8 mouse cellular contexts compared by ENCODE assay signal in genomic region chr8:86933898-86934297, GRCm38 (mm10). TPM values are rescaled to one million over a fixed set of nuclear protein-coding genes. Genes with fewer than 3 reads are reported as not detected.
A peak's percentile ranks its signal among the peaks of the same experiment; 100 is the strongest.
DNase-seq lines count a peak whose midpoint lies in the region; ATAC-seq and TF ChIP-seq lines count a peak whose summit lies in the region.

No protein-coding gene starts in this region.

- intact Hi-C loops in left cerebral cortex, postnatal 4 days (cut with DNase I) = loop anchor here (2.0 to 10.0 kb wide), 2 partner anchors 541 to 603 kb away; partner anchors contain the start of gene Cbln1

- peak overlapping the region; percentile 17; the same call in 1 of the 2 replicates for H3K4me2 ChIP-seq in intestine, embryonic 16.5 days (ENCODE audit: low read depth, low read length)
- H3K4me2 ChIP-seq in midbrain, embryonic 16.5 days (ENCODE audit: low read length) = peak overlapping the region; percentile 50

- no peak for DNase-seq in testis, postnatal 14 days (ENCODE audit: low spot score)
- peak; percentile 82 to 83 for DNase-seq in cerebellum, adult 18-20 months
- DNase-seq in forelimb bud, embryonic 11.5 days (ENCODE audit: low read depth, low spot score) = peak; percentile 71
- peak; percentile 53 for DNase-seq in left cerebral cortex, postnatal 4 days

- WGBS in intestine, embryonic 16.5 days = 8% methylated on average over 9 of the region's 9 CpGs
- WGBS in midbrain, embryonic 16.5 days = 10% methylated on average over 9 of the region's 9 CpGs

- H3K9ac ChIP-seq in intestine, embryonic 16.5 days (ENCODE audit: low read depth, low read length) = 0 out of 2 replicates have a peak overlapping the region, but pooled peaks have one; percentile 21
- 0 out of 2 replicates have a peak overlapping the region, but pooled peaks have one; percentile 18 for H3K9ac ChIP-seq in midbrain, embryonic 16.5 days (ENCODE audit: low read depth, low read length)

- no peak for TF ChIP-seq POLR2A in testis, adult 2 months (IDR thresholded peaks at IDR 0.05; ENCODE audit: control insufficient read depth, low read depth, low read length)

- H3K27me3 ChIP-seq in testis, adult 2 months (ENCODE audit: control insufficient read depth, insufficient read depth, low read length) = no peaks in the 10 kb centered on the region
- H3K27me3 ChIP-seq in intestine, embryonic 16.5 days (replicated peaks; ENCODE audit: control insufficient read depth, insufficient read depth, low read length) = no peaks in the 10 kb centered on the region
- no peaks in the 10 kb centered on the region for H3K27me3 ChIP-seq in midbrain, embryonic 16.5 days (ENCODE audit: control insufficient read depth, insufficient read depth, low read depth, low read length)

- H3K36me3 ChIP-seq in testis, adult 2 months (ENCODE audit: control insufficient read depth, insufficient read depth, low read length) = no peaks in the 10 kb centered on the region
- H3K36me3 ChIP-seq in intestine, embryonic 16.5 days (ENCODE audit: control insufficient read depth, insufficient read depth, low read length) = no peaks in the 10 kb centered on the region
- H3K36me3 ChIP-seq in midbrain, embryonic 16.5 days (ENCODE audit: control insufficient read depth, insufficient read depth, low read length) = no peaks in the 10 kb centered on the region

- peak; percentile 86 for ATAC-seq in intestine, embryonic 16.5 days
- peak; percentile 42; the same call in 1 of the 2 replicates for ATAC-seq in midbrain, embryonic 16.5 days
- ATAC-seq in erythroid progenitor cell, adult 5-6 weeks (replicated peaks; ENCODE audit: low FRiP score, poor library complexity, severe bottlenecking) = no peak

- peak; percentile 23; the same call in 1 of the 2 replicates for TF ChIP-seq CTCF in testis, adult 2 months (IDR thresholded peaks at IDR 0.05; ENCODE audit: control insufficient read depth, insufficient read depth, insufficient replicate concordance, low read depth, low read length)

- no peaks in the 10 kb centered on the region for H3K4me1 ChIP-seq in testis, adult 2 months (ENCODE audit: control insufficient read depth, insufficient read depth, low read length)
- H3K4me1 ChIP-seq in intestine, embryonic 16.5 days (ENCODE audit: control insufficient read depth, insufficient read depth, low read length) = no peaks in the 10 kb centered on the region; the same call in 1 of the 2 replicates
- H3K4me1 ChIP-seq in midbrain, embryonic 16.5 days (ENCODE audit: control insufficient read depth, insufficient read depth, low read length) = peaks cover 2% of the 10 kb centered on the region; the same call in 1 of the 2 replicates

- no peak overlapping the region for H3K27ac ChIP-seq in testis, adult 2 months (ENCODE audit: control insufficient read depth, insufficient read depth, low read depth, low read length)
- H3K27ac ChIP-seq in intestine, embryonic 16.5 days (ENCODE audit: low read length) = no peak overlapping the region
- H3K27ac ChIP-seq in midbrain, embryonic 16.5 days (ENCODE audit: low read length) = no peak overlapping the region

- H3K9me3 ChIP-seq in intestine, embryonic 16.5 days (ENCODE audit: control insufficient read depth, low read length) = no peaks in the 10 kb centered on the region
- no peaks in the 10 kb centered on the region for H3K9me3 ChIP-seq in midbrain, embryonic 16.5 days (replicated peaks; ENCODE audit: control insufficient read depth, low read length, poor library complexity, severe bottlenecking)

- H3K4me3 ChIP-seq in testis, adult 2 months (ENCODE audit: control insufficient read depth, low read depth, low read length) = no peak overlapping the region
- no peak overlapping the region for H3K4me3 ChIP-seq in intestine, embryonic 16.5 days (ENCODE audit: low read length)
- H3K4me3 ChIP-seq in midbrain, embryonic 16.5 days (ENCODE audit: low read depth, low read length) = no peak overlapping the region

RNA-seq across cellular contexts. Expression of gene N4bp1, which starts 48.8 kb away (rescaled TPM):
- 5.0 and 6.7 TPM in 2 replicates for polyA plus RNA-seq in testis, adult 2 months (2012; rRNA removed)
- polyA plus RNA-seq in intestine, embryonic 16.5 days (2015; fragmentation: Nextera tagmentation; extraction: Ambion mirVana) = 4.9 and 5.8 TPM in 2 replicates
- 10 to 100 TPM; 28.0 to 28.5 TPM for total RNA-seq in left cerebral cortex, postnatal 4 days (2021)
- 9.2 and 11.4 TPM in 2 replicates for polyA plus RNA-seq in midbrain, embryonic 16.5 days (2015; fragmentation: Nextera tagmentation; extraction: Ambion mirVana)
- 3.8 and 6.8 TPM in 2 replicates for total RNA-seq in erythroid progenitor cell, adult 5-6 weeks (2015; ENCODE audit: low replicate concordance)
- 3.6 and 7.3 TPM in 2 replicates for total RNA-seq in erythroid progenitor cell, adult 5-6 weeks (2017; ENCODE audit: low replicate concordance)
